Mouse (Mus musculus): Measurements from ENCODE around the gene Grb14. TPM values are rescaled to one million over a fixed set of nuclear protein-coding genes. Genes with fewer than 3 reads are reported as not detected.
A peak's percentile ranks its signal among the peaks of the same experiment; 100 is the strongest.

Gene Grb14
- polyA plus RNA-seq, 1 experiment, result 16.2 TPM

DNA sequence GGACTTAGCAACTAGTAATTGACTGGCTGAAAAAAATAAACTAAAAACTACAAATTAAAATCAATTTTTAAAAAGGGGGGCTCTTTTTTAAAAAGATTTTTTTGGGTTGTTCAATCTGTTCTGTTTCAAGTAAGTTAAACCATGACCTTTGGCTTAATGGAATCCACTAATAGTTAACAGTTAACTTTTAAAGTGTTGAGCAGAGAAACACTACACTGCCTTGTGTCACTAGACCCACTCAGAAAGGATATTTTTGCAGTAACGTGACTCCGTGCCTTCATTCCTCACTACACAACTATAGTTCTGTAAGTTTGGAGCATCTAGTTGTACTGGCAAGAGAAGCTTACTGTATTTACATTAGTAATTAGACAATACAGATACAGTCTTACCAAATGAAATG lies 50.2 kb downstream of the Grb14 start:
- no peak for TF ChIP-seq POLR2A (IDR thresholded peaks at IDR 0.05; ENCODE audit: low read depth, low read length)
- TF ChIP-seq CTCF (conservative IDR thresholded peaks at IDR 0.05; ENCODE audit: insufficient read depth, insufficient read length, low read depth, low read length), result no peak
- H3K27me3 ChIP-seq (replicated peaks; ENCODE audit: control insufficient read depth, insufficient read depth, low read length), result no peaks in the 10 kb centered on the region
- peak; percentile 49 for DNase-seq
- H3K4me3 ChIP-seq (ENCODE audit: insufficient read depth, low read depth, low read length), result no peak overlapping the region
- H3K36me3 ChIP-seq (ENCODE audit: control insufficient read depth, insufficient read depth, low read length), result no peaks in the 10 kb centered on the region
- H3K27ac ChIP-seq (ENCODE audit: insufficient read depth, low read depth, low read length), result no peak overlapping the region
- WGBS, result 33% methylated on average over 2 of the region's 2 CpGs
- H3K4me1 ChIP-seq (ENCODE audit: control insufficient read depth, insufficient read depth, low read length), result peaks cover 11% of the 10 kb centered on the region; the same call in 1 of the 2 replicates

DNA sequence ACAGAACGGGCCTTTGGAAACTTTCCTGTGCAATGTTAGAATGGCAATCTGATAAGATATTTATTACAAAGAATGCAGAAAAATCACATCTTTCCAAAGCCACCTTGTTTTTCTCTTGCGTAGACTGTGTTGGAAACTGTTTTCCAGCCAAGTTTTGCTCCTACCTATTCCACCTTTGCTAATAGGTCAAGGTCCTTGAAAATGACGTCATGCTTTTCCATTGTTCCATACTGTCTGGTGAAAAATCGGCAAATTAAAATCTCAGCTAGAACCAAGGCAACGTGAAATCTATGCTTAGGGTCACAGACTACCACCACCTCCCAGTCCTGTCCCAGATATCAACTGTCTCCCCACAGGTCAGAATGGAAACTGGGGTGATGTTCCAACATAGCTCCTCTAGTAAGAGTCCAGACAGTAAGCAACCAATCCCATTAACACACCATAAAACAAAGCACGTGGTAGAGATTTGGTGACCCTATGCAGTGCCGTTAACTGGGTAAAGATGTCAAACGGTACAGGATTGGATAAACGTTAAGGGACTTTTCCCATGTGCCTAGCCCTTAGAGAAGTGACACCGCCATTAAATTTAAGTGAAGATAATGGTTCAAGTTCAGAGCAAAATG lies 50.9 kb downstream of the Grb14 start:
- peak; percentile 34 for DNase-seq
- peak overlapping the region; percentile 93 for H3K27ac ChIP-seq (ENCODE audit: insufficient read depth, low read depth, low read length)
- H3K27me3 ChIP-seq (replicated peaks; ENCODE audit: control insufficient read depth, insufficient read depth, low read length), result no peaks in the 10 kb centered on the region
- no peak overlapping the region for H3K4me3 ChIP-seq (ENCODE audit: insufficient read depth, low read depth, low read length)
- 41% methylated on average over 10 of the region's 10 CpGs for WGBS
- no peaks in the 10 kb centered on the region for H3K36me3 ChIP-seq (ENCODE audit: control insufficient read depth, insufficient read depth, low read length)
- H3K4me1 ChIP-seq (ENCODE audit: control insufficient read depth, insufficient read depth, low read length), result peaks cover 11% of the 10 kb centered on the region; the same call in 1 of the 2 replicates
- TF ChIP-seq POLR2A (IDR thresholded peaks at IDR 0.05; ENCODE audit: low read depth, low read length) (no peak), CTCF (conservative IDR thresholded peaks at IDR 0.05; ENCODE audit: insufficient read depth, insufficient read length, low read depth, low read length) (no peak)

DNA sequence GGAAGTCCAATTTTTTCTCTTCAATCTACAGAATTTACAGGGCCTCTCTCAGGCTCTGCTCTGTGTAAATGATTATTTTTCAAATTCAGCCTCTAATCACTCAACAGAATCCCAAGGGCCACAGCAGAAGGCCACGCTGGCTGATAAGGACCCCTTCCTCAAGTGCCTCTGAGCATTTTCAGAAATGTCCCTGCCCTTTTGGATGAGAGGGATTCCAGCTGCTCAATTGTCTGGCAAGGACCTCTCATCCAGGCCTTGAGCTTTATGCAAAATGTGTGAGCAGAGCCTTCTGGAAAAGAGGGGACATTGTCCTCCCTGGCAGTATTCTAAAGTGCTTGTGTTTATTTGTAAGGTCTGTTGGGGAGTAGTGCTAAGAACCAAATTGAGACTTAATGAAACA lies 51.7 kb downstream of the Grb14 start:
- Histone ChIP-seq H3K27me3 (replicated peaks; ENCODE audit: control insufficient read depth, insufficient read depth, low read length) (no peaks in the 10 kb centered on the region), H3K4me1 (ENCODE audit: control insufficient read depth, insufficient read depth, low read length) (peaks cover 11% of the 10 kb centered on the region; the same call in 1 of the 2 replicates), H3K4me3 (ENCODE audit: insufficient read depth, low read depth, low read length) (no peak overlapping the region), H3K36me3 (ENCODE audit: control insufficient read depth, insufficient read depth, low read length) (no peaks in the 10 kb centered on the region), H3K27ac (ENCODE audit: insufficient read depth, low read depth, low read length) (no peak overlapping the region; the same call in 1 of the 2 replicates)
- 67% methylated on average over 1 of the region's 1 CpGs for WGBS
- no peak for DNase-seq
- TF ChIP-seq CTCF (conservative IDR thresholded peaks at IDR 0.05; ENCODE audit: insufficient read depth, insufficient read length, low read depth, low read length) (no peak), POLR2A (IDR thresholded peaks at IDR 0.05; ENCODE audit: low read depth, low read length) (no peak)

DNA sequence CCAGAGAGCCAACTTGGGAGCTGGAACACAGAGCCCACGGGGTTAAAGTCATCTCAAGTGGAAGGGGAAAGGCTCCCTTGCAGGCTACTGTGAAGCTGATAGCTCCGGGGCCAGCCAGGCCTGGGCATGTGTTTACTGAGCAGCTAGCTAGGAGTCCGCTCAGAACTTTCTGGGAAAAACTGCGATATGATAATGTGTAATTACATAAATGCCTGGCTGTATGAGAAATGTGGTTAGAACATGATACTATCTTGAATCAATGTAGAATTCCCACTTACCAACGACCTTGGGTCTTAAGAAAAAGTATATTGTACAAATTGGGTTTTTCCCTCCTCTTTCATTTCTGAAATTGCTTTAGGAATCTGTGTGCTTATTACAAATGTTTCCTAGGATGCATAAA lies 53.0 kb downstream of the Grb14 start:
- DNase-seq, result no peak
- peaks cover 11% of the 10 kb centered on the region; the same call in 1 of the 2 replicates for H3K4me1 ChIP-seq (ENCODE audit: control insufficient read depth, insufficient read depth, low read length)
- WGBS, result 54% methylated on average over 5 of the region's 5 CpGs
- H3K27me3 ChIP-seq (replicated peaks; ENCODE audit: control insufficient read depth, insufficient read depth, low read length), result no peaks in the 10 kb centered on the region
- TF ChIP-seq POLR2A (IDR thresholded peaks at IDR 0.05; ENCODE audit: low read depth, low read length) (no peak), CTCF (conservative IDR thresholded peaks at IDR 0.05; ENCODE audit: insufficient read depth, insufficient read length, low read depth, low read length) (no peak)
- no peaks in the 10 kb centered on the region for H3K36me3 ChIP-seq (ENCODE audit: control insufficient read depth, insufficient read depth, low read length)
- H3K27ac ChIP-seq (ENCODE audit: insufficient read depth, low read depth, low read length), result no peak overlapping the region
- H3K4me3 ChIP-seq (ENCODE audit: insufficient read depth, low read depth, low read length), result no peak overlapping the region

DNA sequence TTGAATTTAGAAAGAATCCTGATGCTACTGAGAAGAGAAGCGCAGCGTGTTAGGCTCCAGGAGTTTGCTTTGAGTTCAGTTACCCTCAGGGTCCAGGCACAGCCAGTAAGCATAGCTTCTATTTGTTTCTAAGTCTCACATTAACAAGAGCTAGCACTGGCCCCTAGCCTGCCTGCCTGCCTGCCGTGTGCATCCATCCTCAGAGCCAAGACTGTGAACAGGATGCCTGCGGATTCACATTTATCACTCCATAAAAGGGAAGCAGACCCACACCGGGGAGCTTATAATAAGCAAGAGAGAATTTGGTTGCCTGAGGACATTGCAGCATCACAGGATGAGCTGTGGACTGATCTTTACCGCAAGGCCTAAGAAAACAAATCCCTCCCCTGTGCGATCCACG lies 53.8 kb downstream of the Grb14 start:
- TF ChIP-seq CTCF (conservative IDR thresholded peaks at IDR 0.05; ENCODE audit: insufficient read depth, insufficient read length, low read depth, low read length) (no peak), POLR2A (IDR thresholded peaks at IDR 0.05; ENCODE audit: low read depth, low read length) (no peak)
- H3K4me3 ChIP-seq (ENCODE audit: insufficient read depth, low read depth, low read length), result no peak overlapping the region
- no peaks in the 10 kb centered on the region for H3K27me3 ChIP-seq (replicated peaks; ENCODE audit: control insufficient read depth, insufficient read depth, low read length)
- no peaks in the 10 kb centered on the region for H3K36me3 ChIP-seq (ENCODE audit: control insufficient read depth, insufficient read depth, low read length)
- peaks cover 11% of the 10 kb centered on the region; the same call in 1 of the 2 replicates for H3K4me1 ChIP-seq (ENCODE audit: control insufficient read depth, insufficient read depth, low read length)
- DNase-seq, result no peak
- H3K27ac ChIP-seq (ENCODE audit: insufficient read depth, low read depth, low read length), result no peak overlapping the region
- 75% methylated on average over 8 of the region's 8 CpGs for WGBS

DNA sequence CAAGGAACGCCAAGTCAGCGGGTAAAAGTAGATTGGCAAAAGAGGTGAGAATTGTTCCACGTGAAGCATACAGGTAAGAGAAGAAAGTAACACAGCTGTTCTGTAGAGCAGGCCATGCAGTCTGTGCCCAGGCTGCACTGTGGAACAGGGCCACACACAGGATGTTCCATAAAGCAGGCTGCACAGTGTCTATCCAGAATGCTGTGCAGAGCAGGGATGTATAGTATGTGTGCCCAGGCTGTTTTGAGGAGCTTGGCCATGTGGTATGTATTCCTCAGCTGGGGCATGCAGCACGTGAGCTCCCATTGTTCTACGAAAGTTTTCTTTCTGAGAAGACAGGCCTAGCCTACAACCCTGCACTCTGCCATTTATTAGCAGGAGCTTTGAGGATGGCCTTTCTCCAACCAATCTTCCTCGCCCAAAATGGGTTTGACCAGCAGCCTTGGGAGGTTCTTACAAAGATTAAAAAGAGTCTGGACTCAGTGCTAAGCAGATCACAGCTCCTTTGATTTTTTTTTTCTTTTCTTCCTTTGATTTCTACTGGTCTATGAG lies 57.8 kb downstream of the Grb14 start:
- DNase-seq, result no peak
- H3K4me1 ChIP-seq (ENCODE audit: control insufficient read depth, insufficient read depth, low read length), result no peaks in the 10 kb centered on the region
- H3K27ac ChIP-seq (ENCODE audit: insufficient read depth, low read depth, low read length), result no peak overlapping the region
- no peaks in the 10 kb centered on the region for H3K36me3 ChIP-seq (ENCODE audit: control insufficient read depth, insufficient read depth, low read length)
- H3K27me3 ChIP-seq (replicated peaks; ENCODE audit: control insufficient read depth, insufficient read depth, low read length), result no peaks in the 10 kb centered on the region
- 88% methylated on average over 6 of the region's 6 CpGs for WGBS
- no peak for TF ChIP-seq CTCF (conservative IDR thresholded peaks at IDR 0.05; ENCODE audit: insufficient read depth, insufficient read length, low read depth, low read length)
- TF ChIP-seq POLR2A (IDR thresholded peaks at IDR 0.05; ENCODE audit: low read depth, low read length), result no peak
- H3K4me3 ChIP-seq (ENCODE audit: insufficient read depth, low read depth, low read length), result no peak overlapping the region

DNA sequence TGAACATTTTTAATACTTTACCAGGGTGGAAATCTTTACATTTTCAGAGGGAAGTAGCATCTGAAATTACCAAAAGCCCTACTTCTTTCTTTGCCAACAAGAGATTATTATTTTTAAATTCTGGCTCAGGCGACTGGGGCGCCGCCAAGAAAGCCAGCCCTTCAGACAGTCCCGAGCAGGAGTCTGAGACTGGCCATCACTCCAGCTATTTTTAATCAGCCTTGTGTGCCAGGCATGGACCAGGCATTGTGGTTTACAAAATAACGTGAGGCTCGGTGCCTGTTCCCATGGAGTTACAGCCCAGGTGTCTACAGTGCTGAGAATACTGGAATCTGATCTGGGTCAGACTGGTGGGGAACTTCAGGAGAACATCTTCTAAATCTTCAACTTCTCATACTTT lies 58.5 kb downstream of the Grb14 start:
- Histone ChIP-seq H3K27me3 (replicated peaks; ENCODE audit: control insufficient read depth, insufficient read depth, low read length) (no peaks in the 10 kb centered on the region), H3K36me3 (ENCODE audit: control insufficient read depth, insufficient read depth, low read length) (no peaks in the 10 kb centered on the region), H3K27ac (ENCODE audit: insufficient read depth, low read depth, low read length) (no peak overlapping the region), H3K4me3 (ENCODE audit: insufficient read depth, low read depth, low read length) (no peak overlapping the region), H3K4me1 (ENCODE audit: control insufficient read depth, insufficient read depth, low read length) (no peaks in the 10 kb centered on the region)
- TF ChIP-seq CTCF (conservative IDR thresholded peaks at IDR 0.05; ENCODE audit: insufficient read depth, insufficient read length, low read depth, low read length), result no peak
- TF ChIP-seq POLR2A (IDR thresholded peaks at IDR 0.05; ENCODE audit: low read depth, low read length), result no peak
- no peak for DNase-seq
- WGBS, result 69% methylated on average over 6 of the region's 6 CpGs
